Mouse (Mus musculus): ENCODE measurements around the gene Mmd.

Mmd gene

DNA sequence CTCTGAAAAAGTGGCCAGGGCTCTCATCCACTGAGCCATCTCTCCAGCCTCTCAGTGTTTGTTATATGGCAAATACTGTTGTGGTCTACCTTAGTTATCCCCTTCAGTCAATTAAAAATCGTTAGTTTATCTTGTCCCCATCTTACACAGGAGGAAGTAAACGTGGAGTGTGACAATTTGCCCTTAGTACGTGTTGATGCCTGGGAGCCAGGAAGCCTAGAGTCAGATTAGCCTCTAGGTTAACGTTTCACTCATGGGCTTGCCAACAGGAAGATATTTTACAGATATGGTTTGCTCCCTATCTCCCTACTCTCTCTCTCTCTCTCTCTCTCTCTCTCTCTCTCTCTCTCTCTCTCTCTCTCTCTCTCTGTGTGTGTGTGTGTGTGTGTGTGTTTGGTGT, 33.9 kb downstream of the Mmd start:
- DNase-seq (ENCODE audit: low spot score): no peak

DNA sequence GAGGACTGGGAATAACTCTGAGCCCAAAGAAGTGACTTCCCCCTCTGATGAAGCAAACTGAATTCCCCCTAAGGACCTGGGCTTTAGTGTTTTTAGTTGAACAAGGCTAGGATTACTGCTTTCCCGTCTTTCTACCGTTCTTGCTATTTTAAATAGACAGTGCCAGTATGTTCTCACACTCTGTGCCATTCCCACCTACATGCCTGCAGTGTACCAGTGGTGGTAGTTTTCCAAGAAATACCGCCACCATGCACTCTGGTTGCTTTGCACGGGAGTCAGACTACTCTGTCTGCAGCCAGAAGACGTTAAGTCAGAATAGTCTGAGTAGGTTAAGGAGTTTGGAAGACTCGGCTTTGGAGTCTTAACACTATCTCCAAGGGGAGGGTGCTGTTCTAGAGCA, 34.3 kb downstream of the Mmd start:
- no peak for DNase-seq (ENCODE audit: low spot score)

DNA sequence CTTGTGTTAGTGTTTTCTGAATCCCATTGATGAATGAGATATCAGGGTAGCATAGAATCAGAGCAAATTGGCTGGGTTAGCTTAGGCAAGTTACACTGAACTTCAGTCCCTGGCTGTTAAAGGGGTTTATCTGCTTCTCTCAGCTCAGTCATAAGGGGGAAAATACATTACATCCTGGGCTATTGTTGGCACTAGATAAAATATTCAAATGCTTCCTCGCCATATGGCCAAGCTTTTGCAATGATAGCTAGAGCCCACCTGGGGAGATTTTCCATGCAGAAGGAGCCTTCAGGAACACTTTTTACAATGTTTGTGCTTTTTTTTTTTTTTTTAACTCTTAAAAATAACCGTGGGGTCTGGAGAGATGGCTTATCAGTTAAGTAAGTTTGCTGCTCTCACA, 34.8 kb downstream of the Mmd start:
- DNase-seq (ENCODE audit: low spot score): no peak

DNA sequence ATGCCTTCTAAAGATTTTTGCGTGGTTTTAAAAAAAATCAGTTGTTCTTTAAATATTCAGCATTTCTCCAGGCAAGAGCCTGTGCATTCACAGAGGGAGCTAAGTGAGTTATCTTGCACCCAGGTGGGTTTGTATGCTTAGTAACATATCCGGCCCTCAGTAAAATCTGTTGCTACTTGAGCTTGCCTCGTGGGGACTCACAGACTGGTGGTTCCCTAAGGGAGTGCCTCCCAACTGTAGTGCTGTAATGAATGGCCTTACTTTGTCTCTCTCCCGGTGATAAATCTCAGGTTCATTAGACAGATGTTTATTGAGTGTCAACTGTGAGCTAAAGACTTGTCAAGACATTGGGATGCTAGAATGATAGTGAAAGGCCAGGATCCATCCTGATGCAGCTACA, 35.4 kb downstream of the Mmd start:
- no peak for DNase-seq (ENCODE audit: low spot score)

DNA sequence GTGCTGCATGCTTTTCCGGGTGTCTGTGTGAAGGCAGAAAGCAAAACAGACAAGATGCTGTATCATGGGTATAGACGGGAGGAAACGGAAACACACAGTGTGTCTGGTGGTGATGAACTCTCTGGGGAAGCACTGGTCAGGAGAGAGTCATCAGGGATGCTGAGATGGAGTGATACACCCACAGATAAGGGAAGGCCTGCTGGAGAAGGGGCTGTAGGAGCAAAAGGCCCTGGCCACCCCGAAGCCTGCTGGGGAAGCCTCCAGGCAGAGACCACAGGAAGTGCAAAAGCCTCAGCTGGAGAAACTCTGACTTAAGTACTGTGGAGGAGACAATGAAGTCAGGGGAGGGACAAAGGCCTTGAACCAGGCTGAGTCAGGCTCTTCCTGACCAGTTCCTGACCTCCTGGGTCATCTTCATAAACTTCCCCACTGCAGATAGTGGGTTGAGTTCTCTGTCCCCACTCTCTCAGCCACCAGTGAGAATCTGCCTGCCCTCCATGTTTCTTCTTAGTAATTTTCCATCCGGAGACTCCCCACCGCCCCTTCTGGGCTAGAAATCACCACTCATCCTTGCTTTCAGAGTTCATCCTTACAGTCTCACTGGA, 37.4 kb downstream of the Mmd start:
- no peak for DNase-seq (ENCODE audit: low spot score)

DNA sequence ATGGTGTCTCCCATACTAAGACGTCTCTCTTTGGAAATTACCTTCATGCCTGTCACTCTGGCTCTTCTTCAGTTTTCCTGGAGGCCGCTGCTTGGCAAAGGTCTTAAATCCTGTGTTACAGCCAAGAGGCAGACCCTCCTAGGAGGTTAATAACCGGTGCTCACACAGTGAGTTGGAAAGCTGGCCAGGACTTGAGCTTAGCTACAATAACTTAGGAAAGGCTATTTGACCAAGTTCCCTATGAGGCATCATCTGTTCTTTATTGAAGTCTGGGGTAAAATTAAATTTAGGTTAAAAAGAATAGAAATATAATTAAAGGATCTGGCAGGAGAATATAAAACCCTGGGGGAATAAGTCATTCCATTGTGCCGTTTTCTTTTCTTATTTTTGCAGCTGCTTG, 41.9 kb downstream of the Mmd start:
- DNase-seq (ENCODE audit: low spot score): no peak

DNA sequence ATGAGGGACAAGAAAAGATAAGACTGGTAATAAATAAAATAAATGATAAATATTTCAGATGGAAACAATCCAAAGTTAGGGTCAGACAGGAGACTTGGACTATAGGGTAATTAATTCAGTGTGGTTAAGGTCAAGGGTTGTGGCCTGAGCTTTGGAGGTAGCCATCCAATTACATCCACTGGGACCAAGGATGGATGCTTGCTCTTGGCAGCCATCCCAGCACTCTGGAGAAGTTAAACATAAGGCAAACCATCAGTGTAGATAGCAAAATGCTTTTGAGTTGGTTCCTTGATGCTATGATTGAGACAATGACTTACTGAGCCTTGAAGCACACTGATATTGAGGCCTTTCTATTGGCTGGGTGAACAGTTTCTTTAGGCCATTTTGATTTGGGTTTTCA, 43.5 kb downstream of the Mmd start:
- no peak for DNase-seq (ENCODE audit: low spot score)

DNA sequence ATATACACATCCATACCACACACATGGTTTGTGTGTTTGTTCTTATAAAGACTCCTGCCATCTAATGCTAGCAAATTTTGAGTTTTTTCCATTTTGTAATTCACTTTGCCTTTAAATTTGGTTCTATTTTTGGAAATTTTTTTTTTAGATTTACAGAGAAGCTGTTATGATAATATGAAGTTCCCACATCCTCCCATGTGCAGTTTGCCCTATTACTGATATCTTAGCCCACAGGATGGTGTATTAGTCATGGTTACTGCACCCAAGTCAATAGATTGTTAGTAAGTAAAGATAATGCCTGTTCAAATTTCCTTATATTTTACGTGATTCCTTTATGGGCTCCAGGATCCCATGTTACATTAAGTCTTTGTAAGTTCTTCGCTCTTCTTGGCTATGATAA, 45.4 kb downstream of the Mmd start:
- no peak for DNase-seq (ENCODE audit: low spot score)

DNA sequence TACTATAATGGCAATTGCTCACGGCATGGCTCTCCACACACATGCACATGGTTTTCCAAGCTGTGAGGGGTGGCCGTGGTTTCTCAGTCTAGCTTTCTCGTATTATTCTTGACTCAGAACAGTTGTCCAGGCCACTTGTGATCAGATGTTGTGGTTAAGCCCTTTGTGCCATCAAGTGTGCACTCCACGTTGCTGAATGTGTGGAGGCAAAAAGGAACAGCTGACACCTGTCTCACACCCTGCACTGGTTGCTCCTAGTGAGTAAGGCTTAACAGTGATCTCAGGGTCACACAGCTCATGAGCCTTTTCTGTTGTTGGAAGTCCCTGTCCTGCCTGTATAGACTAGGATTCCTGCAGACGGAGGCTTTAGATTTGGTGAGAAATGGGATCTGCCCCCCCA, 56.8 kb downstream of the Mmd start:
- no peak for DNase-seq (ENCODE audit: low spot score)

DNA sequence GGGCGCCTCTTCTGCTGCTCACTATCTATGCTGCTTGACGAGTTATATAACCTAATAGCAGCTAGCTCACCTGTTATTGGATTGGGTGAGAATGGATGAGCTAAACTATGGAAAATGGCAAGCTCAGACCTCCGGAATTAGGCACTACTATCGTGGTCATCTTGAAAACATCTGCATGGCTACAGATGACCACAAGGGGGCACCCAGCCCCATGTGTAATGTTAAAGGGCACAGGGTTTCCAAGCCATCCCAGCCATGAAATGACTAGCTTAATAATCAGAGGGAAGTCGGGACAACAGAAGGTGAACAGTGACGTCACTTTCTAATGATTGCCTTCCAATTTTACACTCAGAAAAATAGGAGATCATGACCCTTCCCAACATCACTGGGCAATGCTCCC, 57.7 kb downstream of the Mmd start:
- DNase-seq (ENCODE audit: low spot score): peak; percentile 54

DNA sequence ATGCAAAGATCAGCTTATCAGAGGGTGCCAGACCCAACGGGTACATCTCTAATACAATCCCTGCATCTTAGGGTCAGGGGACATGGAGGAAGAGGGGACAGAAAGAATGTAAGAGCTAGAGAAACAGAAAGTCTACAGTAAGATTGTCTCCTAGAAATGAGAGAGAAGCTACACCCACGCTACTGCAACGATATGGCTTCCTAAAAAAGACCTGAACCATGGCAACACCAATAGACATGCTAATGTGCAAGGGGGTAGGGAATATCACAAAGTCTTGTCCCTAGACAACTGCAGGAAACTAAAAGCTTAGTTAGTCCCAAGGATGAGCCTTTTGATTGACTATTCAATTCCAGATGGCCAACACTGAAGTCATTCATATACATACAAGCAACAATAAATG, 65.3 kb downstream of the Mmd start:
- DNase-seq (ENCODE audit: low spot score): no peak

DNA sequence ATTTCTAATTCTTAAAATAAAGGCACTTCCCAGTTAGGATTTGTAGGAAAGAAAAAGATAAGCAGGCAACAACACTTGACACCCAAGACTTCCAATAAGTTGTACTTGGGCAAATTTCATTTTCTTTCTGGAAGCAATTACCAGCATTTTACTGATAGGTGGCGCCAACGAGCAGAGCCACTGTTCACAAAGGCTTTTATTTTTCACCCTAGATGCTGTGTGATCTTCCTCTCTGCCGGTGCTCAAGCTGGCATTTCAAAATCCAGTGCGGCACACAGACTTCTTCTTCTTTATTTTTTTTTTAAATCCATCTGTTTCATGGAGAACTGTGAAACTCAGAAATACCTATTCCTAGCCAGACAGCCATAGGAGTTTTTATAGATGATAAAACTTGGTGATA, 68.2 kb downstream of the Mmd start:
- peak; percentile 51 for DNase-seq (ENCODE audit: low spot score)

DNA sequence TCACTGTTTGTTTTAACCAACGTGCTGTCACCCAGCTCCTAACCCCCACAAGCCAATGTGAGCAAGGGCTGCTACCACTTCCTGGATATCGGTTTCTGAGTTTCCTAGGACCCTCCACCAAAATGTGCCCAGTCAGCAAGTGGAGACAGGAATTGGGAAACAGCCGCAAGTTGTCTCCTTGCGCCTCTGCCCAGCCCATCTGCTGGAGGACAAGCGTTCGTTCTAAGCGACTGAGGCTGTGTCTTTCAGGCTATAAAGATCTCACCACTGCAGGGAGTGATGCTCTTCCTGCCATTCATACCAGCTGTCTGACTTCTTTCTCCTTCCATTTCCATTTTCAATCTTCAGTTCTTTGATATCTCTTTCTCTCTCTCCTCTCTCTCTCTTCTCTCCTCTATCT, 71.7 kb downstream of the Mmd start:
- DNase-seq (ENCODE audit: low spot score): no peak

DNA sequence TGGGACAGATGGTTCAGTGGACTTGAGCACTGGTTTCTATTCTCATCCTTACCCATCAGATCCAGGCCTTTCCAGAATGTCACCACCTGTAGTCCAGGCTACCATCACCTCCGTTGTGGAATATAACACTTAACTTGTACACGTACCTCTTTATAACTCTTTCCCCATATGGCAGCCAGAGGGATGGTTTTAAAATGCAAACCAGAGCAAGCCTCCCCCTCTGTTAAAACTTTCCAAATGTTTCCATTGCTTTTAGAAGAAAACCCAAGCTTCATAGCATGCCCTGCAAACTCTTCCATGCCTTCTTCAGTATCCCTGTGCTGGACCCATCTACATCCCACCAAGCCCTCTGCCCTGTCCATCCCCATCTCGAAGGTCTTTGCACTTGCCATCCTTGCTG, 75.3 kb downstream of the Mmd start:
- no peak for DNase-seq (ENCODE audit: low spot score)

DNA sequence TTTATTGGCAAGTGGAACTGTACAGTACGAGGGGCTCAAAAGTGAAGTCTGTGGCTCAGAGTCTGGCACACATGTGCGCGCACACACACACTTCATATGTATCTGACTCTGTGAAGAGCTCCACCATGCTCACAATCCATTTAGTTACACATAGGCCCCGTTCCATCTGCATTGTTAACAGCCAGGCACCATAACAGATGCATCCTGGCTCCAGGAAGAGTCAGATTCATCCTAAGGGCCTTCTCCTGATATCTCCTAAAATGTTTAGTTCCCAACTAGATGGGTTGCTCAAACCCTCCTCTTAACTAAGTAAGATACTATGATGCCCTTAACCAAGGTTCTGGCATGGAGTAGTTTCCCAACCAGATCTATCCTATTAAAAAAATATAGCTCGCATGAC, 76.9 kb downstream of the Mmd start:
- no peak for DNase-seq (ENCODE audit: low spot score)

DNA sequence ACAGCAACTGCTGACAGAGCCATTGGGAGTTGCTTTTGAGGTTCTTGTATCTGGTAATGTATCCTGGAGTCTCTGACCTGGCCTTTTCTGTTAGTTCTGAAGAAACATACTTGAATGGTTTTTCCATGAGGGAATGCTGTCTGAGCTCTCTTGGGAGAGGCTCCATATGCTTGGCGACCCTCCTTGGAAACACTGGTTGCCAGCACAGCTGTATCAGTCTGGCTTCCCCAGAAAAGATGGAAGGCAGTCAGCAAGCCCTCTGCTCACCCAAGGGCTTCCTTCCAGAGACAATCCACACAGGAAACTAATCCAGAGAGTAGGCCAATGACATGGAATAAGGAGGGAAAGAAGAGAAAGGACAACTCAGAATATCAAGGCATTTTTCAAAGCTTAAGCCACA, 77.6 kb downstream of the Mmd start:
- DNase-seq (ENCODE audit: low spot score): peak; percentile 14

Measured in urinary bladder, postnatal 14 days (tissue).